Mouse (Mus musculus): ENCODE results near the gene Fscn2. TPM values are rescaled to one million over a fixed set of nuclear protein-coding genes. Genes with fewer than 3 reads are reported as not detected.

Fscn2 gene
- polyA plus RNA-seq, 1 experiment, result 1.7 TPM

DNA sequence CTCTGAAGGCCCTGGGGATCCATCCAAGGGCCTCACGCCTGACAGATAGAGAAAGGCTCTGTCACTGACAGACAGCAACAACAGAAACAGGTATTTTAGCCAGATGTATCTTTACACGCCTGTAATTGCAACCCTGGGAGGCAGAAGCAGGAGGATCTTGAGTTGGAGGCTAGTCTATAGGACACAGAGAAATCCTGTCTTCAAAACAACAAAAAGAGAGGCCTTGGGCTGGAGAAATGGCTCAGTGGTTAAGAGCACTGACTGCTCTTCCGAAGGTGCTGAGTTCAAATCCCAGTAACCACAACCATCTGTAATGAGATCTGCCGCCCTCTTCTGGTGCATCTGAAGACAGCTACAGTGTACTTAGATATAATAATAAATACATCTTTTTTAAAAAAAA lies 4.4 kb upstream of the Fscn2 start:
- Histone ChIP-seq H3K36me3 (replicated peaks; ENCODE audit: low read length) (peaks cover 1% of the 10 kb centered on the region), H3K4me1 (peaks cover 96% of the 10 kb centered on the region), H3K27me3 (replicated peaks) (peaks cover 21% of the 10 kb centered on the region), H3K4me3 (replicated peaks) (no peak overlapping the region), H3K9me3 (no peaks in the 10 kb centered on the region)
- TF ChIP-seq GATA1 (IDR thresholded peaks at IDR 0.05; ENCODE audit: borderline replicate concordance, low read length) (no peak), FLI1 (IDR thresholded peaks at IDR 0.05; ENCODE audit: low read length) (no peak)

DNA sequence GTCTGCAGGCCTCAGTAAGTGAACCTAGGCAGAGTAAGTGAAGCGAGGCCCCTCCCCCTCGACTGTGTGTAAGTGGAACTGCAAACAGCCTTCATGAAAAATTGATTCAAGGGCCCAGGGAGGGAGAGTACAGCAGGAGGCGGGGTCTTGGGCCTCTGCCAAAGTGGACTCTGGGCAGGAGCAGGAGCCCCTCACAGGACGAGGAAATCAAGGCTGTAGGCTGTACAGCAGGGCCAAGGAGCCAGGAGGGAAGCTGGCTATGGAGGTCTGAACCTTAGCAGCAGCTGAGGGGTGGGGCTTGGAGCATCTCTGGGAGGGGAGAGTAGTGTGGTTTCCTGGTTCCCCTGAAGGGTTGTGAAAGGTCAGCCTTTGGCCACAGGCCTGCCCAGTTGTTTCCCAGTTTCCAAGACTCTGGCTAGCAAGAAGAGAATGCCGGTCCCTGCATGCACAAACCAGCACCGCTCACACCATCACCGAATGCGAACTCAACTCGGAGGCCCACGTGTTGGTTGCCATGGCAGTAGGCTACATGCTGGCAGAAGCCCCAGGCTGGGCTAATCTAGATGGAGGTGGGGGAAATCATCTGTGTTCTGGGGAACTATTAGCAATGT lies 3.4 kb upstream of the Fscn2 start:
- peaks cover 29% of the 10 kb centered on the region for H3K27me3 ChIP-seq (replicated peaks)
- no peaks in the 10 kb centered on the region for H3K36me3 ChIP-seq (replicated peaks; ENCODE audit: low read length)
- no peak for TF ChIP-seq FLI1 (IDR thresholded peaks at IDR 0.05; ENCODE audit: low read length)
- TF ChIP-seq GATA1 (IDR thresholded peaks at IDR 0.05; ENCODE audit: borderline replicate concordance, low read length), result no peak
- no peaks in the 10 kb centered on the region for H3K9me3 ChIP-seq
- peaks cover 93% of the 10 kb centered on the region for H3K4me1 ChIP-seq
- H3K4me3 ChIP-seq (replicated peaks), result peak overlapping the region; percentile 38

DNA sequence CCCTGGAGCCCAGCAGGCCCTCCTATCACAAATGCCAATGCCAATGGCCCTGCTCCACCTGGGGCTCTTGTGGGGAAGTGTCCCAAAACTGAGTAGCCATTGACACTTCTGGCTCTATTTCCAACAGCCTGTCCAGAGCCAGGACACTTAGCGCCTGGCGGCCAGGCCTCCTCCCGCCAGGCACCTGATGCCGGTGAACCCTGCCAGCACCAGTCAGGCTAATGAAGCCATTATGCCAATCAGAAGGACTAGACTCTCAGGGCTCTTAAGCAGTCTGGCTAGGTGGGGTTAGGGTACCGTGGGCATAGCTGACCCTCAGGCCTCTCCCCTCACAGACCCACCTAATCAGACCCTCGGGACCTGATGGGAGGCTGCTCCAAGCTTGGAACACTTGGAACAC lies 1.9 kb upstream of the Fscn2 start:
- peaks cover 36% of the 10 kb centered on the region for H3K27me3 ChIP-seq (replicated peaks)
- TF ChIP-seq FLI1 (IDR thresholded peaks at IDR 0.05; ENCODE audit: low read length), result no peak
- TF ChIP-seq GATA1 (IDR thresholded peaks at IDR 0.05; ENCODE audit: borderline replicate concordance, low read length), result no peak
- peaks cover 83% of the 10 kb centered on the region for H3K4me1 ChIP-seq
- no peaks in the 10 kb centered on the region for H3K9me3 ChIP-seq
- no peaks in the 10 kb centered on the region for H3K36me3 ChIP-seq (replicated peaks; ENCODE audit: low read length)
- H3K4me3 ChIP-seq (replicated peaks), result no peak overlapping the region

DNA sequence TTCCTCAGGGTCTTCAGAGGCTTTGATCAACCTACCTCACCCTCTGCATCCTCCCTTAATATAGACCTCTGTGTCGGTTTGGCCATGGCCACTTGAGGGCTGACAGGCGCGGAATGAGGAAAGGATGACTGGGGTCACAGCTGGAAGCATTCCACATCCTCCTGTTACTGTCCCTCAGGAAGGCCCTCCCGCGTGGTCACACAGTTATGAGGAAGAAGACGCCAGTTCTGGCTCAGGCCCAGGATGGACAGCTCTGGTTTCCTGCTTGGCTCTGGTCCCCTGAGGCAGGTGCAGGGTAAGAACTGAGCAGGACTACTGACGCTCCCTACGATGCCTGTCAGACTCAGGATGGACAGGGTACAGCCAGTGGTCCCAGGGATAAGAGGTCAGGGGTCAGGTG lies 1.3 kb upstream of the Fscn2 start:
- H3K4me3 ChIP-seq (replicated peaks), result no peak overlapping the region
- TF ChIP-seq GATA1 (IDR thresholded peaks at IDR 0.05; ENCODE audit: borderline replicate concordance, low read length), result no peak
- TF ChIP-seq FLI1 (IDR thresholded peaks at IDR 0.05; ENCODE audit: low read length), result no peak
- peaks cover 80% of the 10 kb centered on the region for H3K4me1 ChIP-seq
- H3K36me3 ChIP-seq (replicated peaks; ENCODE audit: low read length), result no peaks in the 10 kb centered on the region
- peaks cover 41% of the 10 kb centered on the region for H3K27me3 ChIP-seq (replicated peaks)
- no peaks in the 10 kb centered on the region for H3K9me3 ChIP-seq

DNA sequence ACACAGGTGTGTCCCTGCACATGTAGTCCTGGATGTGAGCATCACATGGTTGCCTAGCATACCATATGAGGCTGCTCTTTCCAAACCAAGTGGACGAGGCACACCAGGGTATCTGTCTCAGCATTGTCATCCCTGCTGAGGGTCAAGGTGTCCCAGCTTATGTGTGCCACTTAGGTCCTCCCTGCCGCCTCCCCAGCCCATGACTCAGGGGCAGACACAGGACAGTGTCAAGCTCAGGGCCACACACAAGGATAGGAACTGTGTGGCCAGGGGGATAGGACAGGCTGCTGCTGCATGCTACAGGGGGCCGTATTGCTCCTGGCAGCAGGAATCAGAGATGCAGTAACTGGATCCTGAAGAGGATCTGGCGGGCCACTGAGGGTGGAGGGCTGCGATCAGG lies 579 bp upstream of the Fscn2 start:
- Histone ChIP-seq H3K36me3 (replicated peaks; ENCODE audit: low read length) (no peaks in the 10 kb centered on the region), H3K27me3 (replicated peaks) (peaks cover 44% of the 10 kb centered on the region), H3K9me3 (no peaks in the 10 kb centered on the region), H3K4me3 (replicated peaks) (peak overlapping the region; percentile 21), H3K4me1 (peaks cover 80% of the 10 kb centered on the region)
- no peak for TF ChIP-seq GATA1 (IDR thresholded peaks at IDR 0.05; ENCODE audit: borderline replicate concordance, low read length)
- no peak for TF ChIP-seq FLI1 (IDR thresholded peaks at IDR 0.05; ENCODE audit: low read length)

DNA sequence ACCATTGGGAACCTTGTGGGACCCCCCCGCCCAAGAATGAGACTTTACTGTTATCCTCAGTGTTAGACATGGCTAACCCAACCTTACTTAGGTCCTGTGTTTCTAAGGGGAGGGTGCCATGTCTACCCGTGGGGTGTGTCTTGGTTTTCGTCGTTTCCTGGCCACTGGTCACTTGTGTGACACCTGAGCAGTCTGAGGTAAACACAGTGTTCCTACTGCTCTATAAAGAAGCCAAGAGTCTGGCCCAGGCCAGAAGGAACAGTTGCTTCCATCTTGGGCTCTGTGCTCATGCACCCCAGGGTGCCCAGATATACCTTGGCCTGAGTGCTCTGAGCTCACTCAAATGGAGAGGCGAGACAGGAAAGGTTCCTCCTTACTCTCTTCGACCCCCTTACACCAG lies 1.6 kb downstream of the Fscn2 start:
- H3K27me3 ChIP-seq (replicated peaks), result peaks cover 46% of the 10 kb centered on the region
- peaks cover 7% of the 10 kb centered on the region for H3K36me3 ChIP-seq (replicated peaks; ENCODE audit: low read length)
- TF ChIP-seq FLI1 (IDR thresholded peaks at IDR 0.05; ENCODE audit: low read length) (no peak), GATA1 (IDR thresholded peaks at IDR 0.05; ENCODE audit: borderline replicate concordance, low read length) (no peak)

DNA sequence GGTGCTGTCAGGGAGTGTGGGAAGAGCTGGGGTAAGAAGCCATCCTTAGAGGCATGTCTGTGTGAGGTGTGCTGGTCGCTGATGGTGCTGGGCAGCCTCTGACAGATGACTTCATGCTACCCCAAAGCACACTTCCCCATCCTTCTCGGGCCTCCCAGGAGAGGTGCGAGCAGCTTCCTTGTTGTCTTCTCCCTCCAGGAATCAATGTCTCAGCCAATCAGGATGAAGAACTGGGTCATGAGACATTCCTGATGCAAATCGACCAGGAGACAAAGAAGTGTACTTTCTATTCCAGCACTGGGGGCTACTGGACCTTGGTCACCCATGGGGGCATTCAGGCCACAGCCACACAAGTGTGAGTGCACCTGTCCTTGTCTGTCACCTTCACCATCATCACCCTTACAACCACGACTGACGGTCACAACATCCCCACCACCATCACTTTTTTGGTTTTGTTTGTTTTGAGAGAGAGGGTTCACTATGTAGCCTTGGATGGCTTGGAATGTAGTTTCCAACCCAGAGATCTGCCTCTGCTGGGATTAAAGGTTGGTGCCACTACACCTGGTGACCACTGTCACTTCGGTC lies 5.2 kb downstream of the Fscn2 start:
- H3K4me1 ChIP-seq, result peaks cover 73% of the 10 kb centered on the region
- peaks cover 44% of the 10 kb centered on the region for H3K36me3 ChIP-seq (replicated peaks; ENCODE audit: low read length)
- no peaks in the 10 kb centered on the region for H3K9me3 ChIP-seq
- no peak overlapping the region for H3K4me3 ChIP-seq (replicated peaks)
- peaks cover 29% of the 10 kb centered on the region for H3K27me3 ChIP-seq (replicated peaks)
- TF ChIP-seq FLI1 (IDR thresholded peaks at IDR 0.05; ENCODE audit: low read length) (no peak), GATA1 (IDR thresholded peaks at IDR 0.05; ENCODE audit: borderline replicate concordance, low read length) (no peak)

More for the DNA sequence above, 1.6 kb downstream of the Fscn2 start:
- H3K4me3 ChIP-seq (replicated peaks), result no peak overlapping the region
- H3K9me3 ChIP-seq, result no peaks in the 10 kb centered on the region
- peaks cover 79% of the 10 kb centered on the region for H3K4me1 ChIP-seq

DNA sequence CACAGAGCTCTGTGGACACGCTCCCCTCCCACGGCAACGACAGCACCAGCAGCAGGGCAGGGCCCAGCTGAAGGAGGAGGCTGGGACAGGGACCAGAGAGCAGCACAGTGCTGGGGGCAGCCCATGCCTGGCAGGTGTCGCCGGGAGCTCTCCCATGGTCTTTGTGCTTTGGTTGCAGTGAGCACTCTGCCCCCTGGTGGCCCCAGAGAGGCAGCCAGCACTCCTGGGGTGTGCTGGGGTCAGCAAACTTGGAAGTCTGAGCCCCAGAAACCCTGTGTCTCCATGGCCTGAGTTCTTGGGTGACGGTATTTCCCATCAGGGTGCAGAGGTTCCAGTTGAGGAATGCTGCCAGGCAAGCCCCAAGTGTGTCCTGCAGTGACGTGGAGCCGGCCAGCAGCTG lies 8.3 kb downstream of the Fscn2 start:
- no peaks in the 10 kb centered on the region for H3K9me3 ChIP-seq
- TF ChIP-seq GATA1 (IDR thresholded peaks at IDR 0.05; ENCODE audit: borderline replicate concordance, low read length), result no peak
- TF ChIP-seq FLI1 (IDR thresholded peaks at IDR 0.05; ENCODE audit: low read length), result no peak
- H3K27me3 ChIP-seq (replicated peaks), result peaks cover 10% of the 10 kb centered on the region
- peak overlapping the region; percentile 66 for H3K4me3 ChIP-seq (replicated peaks)
- peaks cover 75% of the 10 kb centered on the region for H3K36me3 ChIP-seq (replicated peaks; ENCODE audit: low read length)
- peaks cover 74% of the 10 kb centered on the region for H3K4me1 ChIP-seq

DNA sequence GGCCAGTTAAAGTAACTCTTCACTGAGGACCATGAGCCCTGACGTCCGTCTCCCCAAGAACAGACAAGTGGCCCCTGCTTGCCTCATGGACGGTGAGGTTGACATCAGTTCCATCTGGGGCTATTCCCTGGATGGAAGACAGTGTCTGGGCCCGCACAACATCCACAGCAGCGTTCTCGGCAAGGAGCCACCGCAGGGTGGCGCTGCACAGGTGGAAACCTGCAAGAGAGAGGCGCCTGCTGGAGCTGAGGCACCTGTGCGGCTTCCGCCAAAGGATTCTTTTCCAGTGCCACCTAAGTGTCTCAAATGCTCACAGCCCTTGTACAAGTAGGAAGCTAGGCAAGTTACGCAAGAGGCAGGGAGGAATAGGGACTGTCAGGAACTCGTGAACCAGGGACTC lies 11.7 kb downstream of the Fscn2 start:
- Histone ChIP-seq H3K27me3 (replicated peaks) (no peaks in the 10 kb centered on the region), H3K9me3 (no peaks in the 10 kb centered on the region), H3K36me3 (replicated peaks; ENCODE audit: low read length) (peaks cover 94% of the 10 kb centered on the region), H3K4me1 (peaks cover 60% of the 10 kb centered on the region), H3K4me3 (replicated peaks) (no peak overlapping the region)
- no peak for TF ChIP-seq GATA1 (IDR thresholded peaks at IDR 0.05; ENCODE audit: borderline replicate concordance, low read length)

DNA sequence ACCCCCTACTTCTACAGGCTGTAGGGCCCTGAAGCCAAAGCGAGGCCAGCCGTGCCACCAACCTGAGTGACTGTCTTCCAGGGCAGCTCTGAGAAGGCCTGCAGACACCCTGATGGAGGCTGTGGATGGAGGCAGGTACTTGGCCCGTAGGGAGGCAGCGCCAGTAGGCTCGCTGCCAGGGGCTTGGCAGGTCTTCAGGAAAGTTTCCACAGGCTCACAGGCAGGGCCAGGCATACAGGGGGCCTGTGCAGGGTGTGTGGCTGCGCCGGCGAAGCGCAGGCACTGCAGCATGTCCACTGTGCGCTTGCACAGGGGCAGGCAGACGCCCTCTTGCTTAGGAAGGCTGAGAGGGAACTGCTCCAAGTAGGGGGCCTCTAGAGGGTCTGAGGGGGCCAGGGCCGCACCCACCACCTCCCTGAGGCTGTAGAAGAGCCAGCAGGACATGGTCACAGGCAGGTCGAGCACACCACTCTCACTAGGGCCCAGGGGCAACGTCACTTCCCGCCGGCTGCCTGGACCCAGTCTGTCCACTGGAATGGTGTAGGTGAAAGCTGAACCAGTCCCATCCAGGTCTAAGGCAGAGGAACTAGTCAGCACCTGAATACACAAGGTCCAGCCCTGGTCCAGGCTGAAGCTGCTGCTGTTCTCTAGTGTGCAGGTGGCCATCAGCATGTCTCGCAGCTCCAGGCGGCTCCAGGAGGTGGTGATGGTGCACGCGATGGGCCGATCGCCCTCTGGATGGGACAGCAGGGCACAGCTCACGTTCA lies 12.7 kb downstream of the Fscn2 start:
- no peak for TF ChIP-seq GATA1 (IDR thresholded peaks at IDR 0.05; ENCODE audit: borderline replicate concordance, low read length)
- Histone ChIP-seq H3K27me3 (replicated peaks) (no peaks in the 10 kb centered on the region), H3K36me3 (replicated peaks; ENCODE audit: low read length) (peaks cover 85% of the 10 kb centered on the region), H3K4me3 (replicated peaks) (peak overlapping the region; percentile 16), H3K9me3 (no peaks in the 10 kb centered on the region), H3K4me1 (peaks cover 57% of the 10 kb centered on the region)
